Mouse (Mus musculus) T-cell, adult 66 days (primary cell): ENCODE results near the gene Cdc42se1. TPM values are rescaled to one million over a fixed set of nuclear protein-coding genes. Genes with fewer than 3 reads are reported as not detected.

ENCODE experiments used
- total RNA-seq, 2 experiments: library from RNA; stranded (reverse); gene quantifications; 3 replicates in 1 of 2; 4 replicates in 1 of 2; pipeline ENCODE4 v1.2.4; 2023

Cdc42se1 gene
- 100 to 1,000 TPM; 269 to 294 TPM for total RNA-seq

GRCm38 (mm10) chr3:95228148-95228893 is at the start of gene Cdc42se1:
Gene Cdc42se1 (plus strand): TSS chr3:95228732.

GRCm38 (mm10) chr3:95217255-95218134 is 11.0 kb upstream of the Cdc42se1 start, which contains the start of gene Gabpb2:
Gene Gabpb2 (minus strand): TSS chr3:95217916.

GRCm38 (mm10) chr3:95231298-95232221 is 3.0 kb downstream of the Cdc42se1 start, which contains the start of gene Mllt11:
Gene Mllt11 (minus strand): TSS chr3:95232171.

GRCm38 (mm10) chr3:95241498-95241897 is 13.0 kb downstream of the Cdc42se1 start, which contains the start of gene Gm128:
Gene Gm128 (minus strand): TSS chr3:95241598.

GRCm38 (mm10) chr3:95250783-95251424 is 22.4 kb downstream of the Cdc42se1 start, which contains the start of gene Bnipl:
Gene Bnipl (minus strand): TSS chr3:95251193.

GRCm38 (mm10) chr3:95281216-95282126 is 52.9 kb downstream of the Cdc42se1 start, which contains the start of the genes Mindy1 and Prune1:
Gene Mindy1 (plus strand): TSS chr3:95281345.
Gene Prune1 (minus strand): TSS chr3:95282076.

Other genes starting within 250 kb of the Cdc42se1 start
- 10 to 100 TPM; 52.6 to 67.5 TPM for gene Zfp687, start 213.3 kb upstream of the Cdc42se1 start, total RNA-seq
- 100 to 1,000 TPM; 129 to 138 TPM for gene Psmd4, start 186.1 kb upstream of the Cdc42se1 start, total RNA-seq
- gene Pip5k1a, start 121.8 kb upstream of the Cdc42se1 start, total RNA-seq = 10 to 100 TPM; 50.7 to 51.1 TPM
- 10 to 100 TPM; 52.0 to 60.6 TPM for gene Vps72, start 117.7 kb upstream of the Cdc42se1 start, total RNA-seq
- 1 to 10 TPM; 1.8 to 2.5 TPM for gene Tmod4, start 104.3 kb upstream of the Cdc42se1 start, total RNA-seq
- gene Scnm1, start 94.7 kb upstream of the Cdc42se1 start, total RNA-seq = 10 to 100 TPM; 73.5 to 75.0 TPM
- 1 to 10 TPM; 4.9 to 6.6 TPM for gene Lysmd1, start 94.6 kb upstream of the Cdc42se1 start, total RNA-seq
- gene Tnfaip8l2, start 86.4 kb upstream of the Cdc42se1 start, total RNA-seq = 10 to 100 TPM; 72.2 to 80.0 TPM
- 1 to 10 TPM; 3.1 to 5.3 TPM for gene Sema6c, start 68.3 kb upstream of the Cdc42se1 start, total RNA-seq
- gene Gabpb2, start 10.8 kb upstream of the Cdc42se1 start, total RNA-seq = 10 to 100 TPM; 73.2 to 77.2 TPM
- gene Mllt11, start 3.4 kb downstream of the Cdc42se1 start, total RNA-seq = 1 to 10 TPM; 9.8 TPM
- gene Gm128, start 12.9 kb downstream of the Cdc42se1 start, total RNA-seq = not detected
- gene Bnipl, start 22.5 kb downstream of the Cdc42se1 start, total RNA-seq = 1 to 10 TPM in 1 of 2 experiments, not detected in 1; 1.0 TPM
- gene Mindy1, start 52.6 kb downstream of the Cdc42se1 start, total RNA-seq = 10 to 100 TPM; 14.8 to 17.9 TPM
- 1 to 10 TPM; 8.6 to 9.1 TPM for gene Prune1, start 53.3 kb downstream of the Cdc42se1 start, total RNA-seq
- gene Anxa9, start 78.4 kb downstream of the Cdc42se1 start, total RNA-seq = under 1 TPM; 0.38 to 0.71 TPM
- gene Cers2, start 86.1 kb downstream of the Cdc42se1 start, total RNA-seq = 100 to 1,000 TPM; 116 to 124 TPM
- gene Setdb1, start 128.5 kb downstream of the Cdc42se1 start, total RNA-seq = 10 to 100 TPM; 39.7 to 40.6 TPM
- not detected for gene 4930558C23Rik, start 174.1 kb downstream of the Cdc42se1 start, total RNA-seq
- 10 to 100 TPM; 65.3 to 77.8 TPM for gene Arnt, start 205.7 kb downstream of the Cdc42se1 start, total RNA-seq